Mouse (Mus musculus) hindbrain, embryonic 13.5 days (tissue): ENCODE measurements around the gene Prkag2. TPM values are rescaled to one million over a fixed set of nuclear protein-coding genes. Genes with fewer than 3 reads are reported as not detected.

Experiments
- ATAC-seq: fragments of 200-750 bp; cut with Nextera tagmentation; 2 replicates; pipeline ENCODE4 v1.8.0; 2017; ENCODE audit warnings: moderate TSS enrichment; ENCODE audit not compliant: low FRiP score
- H3K27ac ChIP-seq: fragments of 300-500 bp; sonication (generic); 2 replicates; pipeline ENCODE4 v1.5.1; 2015; ENCODE audit warnings: inconsistent platforms, mild to moderate bottlenecking, moderate library complexity
- H3K27me3 ChIP-seq: fragments of 300-500 bp; sonication (generic); 2 replicates; pipeline ENCODE4 v1.6.1; 2015; ENCODE audit warnings: mild to moderate bottlenecking, inconsistent platforms
- H3K36me3 ChIP-seq: fragments of 300-500 bp; sonication (generic); 2 replicates; pipeline ENCODE4 v1.6.1; 2015; ENCODE audit warnings: mild to moderate bottlenecking, inconsistent platforms
- H3K4me1 ChIP-seq: fragments of 300-500 bp; sonication (generic); replicated peaks from 2 replicates; pipeline ENCODE4 v1.6.1; 2015; ENCODE audit warnings: inconsistent platforms
- H3K4me2 ChIP-seq: fragments of 300-500 bp; sonication (generic); 2 replicates; pipeline ENCODE4 v1.6.1; 2015; ENCODE audit warnings: inconsistent platforms, mild to moderate bottlenecking, moderate library complexity
- H3K4me3 ChIP-seq: fragments of 300-500 bp; sonication (generic); 2 replicates; pipeline ENCODE4 v1.5.1; 2015; ENCODE audit warnings: mild to moderate bottlenecking, inconsistent platforms
- H3K9ac ChIP-seq: fragments of 300-500 bp; sonication (generic); 2 replicates; pipeline ENCODE4 v1.6.1; 2015; ENCODE audit warnings: mild to moderate bottlenecking, inconsistent platforms
- H3K9me3 ChIP-seq: fragments of 300-500 bp; sonication (generic); 2 replicates; pipeline ENCODE4 v1.6.1; 2016; ENCODE audit warnings: inconsistent platforms
- WGBS: fragments of 180-500 bp; shearing (Covaris S2); methylation state at CpG from one replicate; pipeline ENCODE4 v1.1.7; 2015; 5-methylcytosine and 5-hydroxymethylcytosine counted together
- polyA plus RNA-seq: library from polyadenylated mRNA; unstranded; fragments of >200 nt; fragmentation: Nextera tagmentation; extraction: Ambion mirVana; gene quantifications from 2 replicates; pipeline ENCODE4 v1.2.1, GENCODE M21; 2015

The Prkag2 gene
- polyA plus RNA-seq, 1 experiment from 2014 or later, result 82.3 TPM

GRCm38 (mm10) chr5:24915119-24915518 is 185.3 kb downstream of the Prkag2 start:
- no peak overlapping the region for H3K9ac ChIP-seq
- no peaks in the 10 kb centered on the region for H3K27me3 ChIP-seq
- no peak overlapping the region for H3K4me2 ChIP-seq
- 77% methylated on average over 5 of the region's 5 CpGs for WGBS
- no peak overlapping the region for H3K4me3 ChIP-seq
- no peaks in the 10 kb centered on the region for H3K36me3 ChIP-seq
- ATAC-seq, result no peak
- H3K27ac ChIP-seq, result no peak overlapping the region
- no peaks in the 10 kb centered on the region for H3K9me3 ChIP-seq
- H3K4me1 ChIP-seq, result no peaks in the 10 kb centered on the region

- no peak overlapping the region for H3K4me3 ChIP-seq
- no peaks in the 10 kb centered on the region for H3K36me3 ChIP-seq
- H3K4me1 ChIP-seq, result no peaks in the 10 kb centered on the region
- no peak overlapping the region for H3K27ac ChIP-seq
- H3K4me2 ChIP-seq, result no peak overlapping the region
- no peak for ATAC-seq
- no peak overlapping the region for H3K9ac ChIP-seq
- no peaks in the 10 kb centered on the region for H3K27me3 ChIP-seq
- 72% methylated on average over 6 of the region's 6 CpGs for WGBS
- H3K9me3 ChIP-seq, result no peaks in the 10 kb centered on the region
Observed at GRCm38 (mm10) chr5:24913656-24914055, 186.8 kb downstream of the Prkag2 start.

GRCm38 (mm10) chr5:24908820-24909716 is 191.4 kb downstream of the Prkag2 start:
- Histone ChIP-seq H3K27ac (peak overlapping the region; percentile 97), H3K27me3 (no peaks in the 10 kb centered on the region), H3K4me3 (peak overlapping the region; percentile 84), H3K9me3 (no peaks in the 10 kb centered on the region), H3K9ac (peak overlapping the region; percentile 96), H3K4me1 (peaks cover 28% of the 10 kb centered on the region), H3K36me3 (peaks cover 8% of the 10 kb centered on the region; the same call in 1 of the 2 replicates), H3K4me2 (peak overlapping the region; percentile 73)
- no peak; the same call in 1 of the 2 replicates for ATAC-seq
- WGBS, result 12% methylated on average over 16 of the region's 19 CpGs

- peak overlapping the region; percentile 84 for H3K4me3 ChIP-seq
- ATAC-seq, result peak; percentile 96
Observed at GRCm38 (mm10) chr5:24908141-24908819, 192.2 kb downstream of the Prkag2 start.

GRCm38 (mm10) chr5:24907737-24908136 is 192.7 kb downstream of the Prkag2 start:
- H3K4me2 ChIP-seq, result peak overlapping the region; percentile 73
- H3K27me3 ChIP-seq, result no peaks in the 10 kb centered on the region
- peak overlapping the region; percentile 97 for H3K27ac ChIP-seq
- ATAC-seq, result no peak
- H3K4me1 ChIP-seq, result peaks cover 37% of the 10 kb centered on the region
- H3K4me3 ChIP-seq, result peak overlapping the region; percentile 84
- peaks cover 9% of the 10 kb centered on the region; the same call in 1 of the 2 replicates for H3K36me3 ChIP-seq
- H3K9ac ChIP-seq, result peak overlapping the region; percentile 96
- 0% methylated on average over 24 of the region's 26 CpGs for WGBS
- H3K9me3 ChIP-seq, result no peaks in the 10 kb centered on the region

More at GRCm38 (mm10) chr5:24908141-24908819, 192.2 kb downstream of the Prkag2 start:
- Histone ChIP-seq H3K36me3 (peaks cover 9% of the 10 kb centered on the region; the same call in 1 of the 2 replicates), H3K4me1 (peaks cover 34% of the 10 kb centered on the region), H3K27me3 (no peaks in the 10 kb centered on the region), H3K4me2 (peak overlapping the region; percentile 73), H3K9ac (peak overlapping the region; percentile 96), H3K27ac (peak overlapping the region; percentile 97), H3K9me3 (no peaks in the 10 kb centered on the region)
- WGBS, result under 1% methylated on average over 50 of the region's 87 CpGs

GRCm38 (mm10) chr5:24906844-24907243 is 193.6 kb downstream of the Prkag2 start:
- Histone ChIP-seq H3K9ac (peak overlapping the region; percentile 96), H3K4me1 (peaks cover 37% of the 10 kb centered on the region), H3K4me3 (peak overlapping the region; percentile 84), H3K27ac (peak overlapping the region; percentile 97; the same call in 1 of the 2 replicates), H3K27me3 (no peaks in the 10 kb centered on the region), H3K9me3 (no peaks in the 10 kb centered on the region), H3K36me3 (peaks cover 9% of the 10 kb centered on the region; the same call in 1 of the 2 replicates), H3K4me2 (peak overlapping the region; percentile 73)
- WGBS, result 58% methylated on average over 9 of the region's 9 CpGs
- no peak for ATAC-seq

- Histone ChIP-seq H3K4me2 (no peak overlapping the region), H3K9ac (peak overlapping the region; percentile 19; the same call in 1 of the 2 replicates), H3K4me3 (no peak overlapping the region), H3K9me3 (no peaks in the 10 kb centered on the region), H3K27me3 (no peaks in the 10 kb centered on the region), H3K36me3 (peaks cover 19% of the 10 kb centered on the region), H3K27ac (no peak overlapping the region), H3K4me1 (peaks cover 37% of the 10 kb centered on the region)
- no peak for ATAC-seq
- WGBS, result 82% methylated on average over 9 of the region's 9 CpGs
Observed at GRCm38 (mm10) chr5:24904941-24905340, 195.5 kb downstream of the Prkag2 start.

- Histone ChIP-seq H3K4me1 (peaks cover 37% of the 10 kb centered on the region), H3K4me2 (no peak overlapping the region), H3K9ac (no peak overlapping the region), H3K9me3 (no peaks in the 10 kb centered on the region), H3K36me3 (peaks cover 19% of the 10 kb centered on the region), H3K4me3 (no peak overlapping the region), H3K27ac (no peak overlapping the region), H3K27me3 (no peaks in the 10 kb centered on the region)
- WGBS, result 90% methylated on average over 8 of the region's 8 CpGs
- ATAC-seq, result no peak
Observed at GRCm38 (mm10) chr5:24904423-24904822, 196.0 kb downstream of the Prkag2 start.

- Histone ChIP-seq H3K36me3 (peaks cover 19% of the 10 kb centered on the region), H3K9ac (no peak overlapping the region), H3K4me2 (no peak overlapping the region), H3K9me3 (no peaks in the 10 kb centered on the region), H3K4me1 (peaks cover 37% of the 10 kb centered on the region), H3K27me3 (no peaks in the 10 kb centered on the region), H3K4me3 (no peak overlapping the region), H3K27ac (no peak overlapping the region)
- WGBS, result 88% methylated on average over 4 of the region's 4 CpGs
- ATAC-seq, result no peak
Observed at GRCm38 (mm10) chr5:24904001-24904400, 196.4 kb downstream of the Prkag2 start.

GRCm38 (mm10) chr5:24902835-24903234 is 197.6 kb downstream of the Prkag2 start:
- WGBS, result 28% methylated on average over 4 of the region's 4 CpGs
- Histone ChIP-seq H3K4me3 (no peak overlapping the region), H3K36me3 (peaks cover 19% of the 10 kb centered on the region), H3K9ac (no peak overlapping the region; the same call in 1 of the 2 replicates), H3K4me2 (no peak overlapping the region), H3K9me3 (no peaks in the 10 kb centered on the region), H3K4me1 (peaks cover 37% of the 10 kb centered on the region), H3K27me3 (no peaks in the 10 kb centered on the region), H3K27ac (no peak overlapping the region)
- ATAC-seq, result no peak

GRCm38 (mm10) chr5:24895606-24896005 is 204.8 kb downstream of the Prkag2 start:
- Histone ChIP-seq H3K9me3 (no peaks in the 10 kb centered on the region), H3K4me3 (no peak overlapping the region), H3K9ac (no peak overlapping the region), H3K4me2 (no peak overlapping the region), H3K27ac (no peak overlapping the region), H3K36me3 (peaks cover 7% of the 10 kb centered on the region), H3K27me3 (no peaks in the 10 kb centered on the region), H3K4me1 (peaks cover 12% of the 10 kb centered on the region)
- ATAC-seq, result no peak
- WGBS, result 93% methylated on average over 4 of the region's 4 CpGs

- H3K4me1 ChIP-seq, result peaks cover 12% of the 10 kb centered on the region
- 0 out of 2 replicates have a peak, but pooled peaks cover 3% of the 10 kb centered on the region for H3K36me3 ChIP-seq
- H3K9me3 ChIP-seq, result no peaks in the 10 kb centered on the region
- ATAC-seq, result no peak
- WGBS, result 83% methylated on average over 1 of the region's 1 CpGs
- no peak overlapping the region for H3K27ac ChIP-seq
- H3K4me3 ChIP-seq, result no peak overlapping the region
- H3K9ac ChIP-seq, result no peak overlapping the region
- no peak overlapping the region for H3K4me2 ChIP-seq
- no peaks in the 10 kb centered on the region for H3K27me3 ChIP-seq
Observed at GRCm38 (mm10) chr5:24894814-24895213, 205.6 kb downstream of the Prkag2 start.
